In genomic region chr2:71499276-71500230, GRCm38 (mm10) we compare ENCODE assay signal across 12 mouse cellular contexts. TPM values are rescaled to one million over a fixed set of nuclear protein-coding genes. Genes with fewer than 3 reads are reported as not detected.
DNase-seq lines count a peak whose midpoint lies in the region; ATAC-seq and TF ChIP-seq lines count a peak whose summit lies in the region.
"Had no signal": no experiment of that assay in that cellular context is flagged by ENCODE, and none has a peak within 500 bp of the region (broad histone marks: within the 10 kb centered on the region; RNA-seq: fewer than 3 reads in every experiment).

No protein-coding gene starts in this region.

- no peaks in the 10 kb centered on the region for H3K9me3 ChIP-seq in embryonic facial prominence, embryonic 10.5 days
- H3K9me3 ChIP-seq in liver, embryonic 16.5 days (replicated peaks; ENCODE audit: control insufficient read depth, low read length) = no peaks in the 10 kb centered on the region
- H3K9me3 ChIP-seq: midbrain, embryonic 15.5 days; stomach, embryonic 15.5 days had no signal

- DNase-seq in gastrocnemius, adult 18-20 months (ENCODE audit: low spot score) = peak; percentile 10
- no peak for DNase-seq in gastrocnemius, adult 2 months
- DNase-seq in embryonic facial prominence, embryonic 10.5 days (ENCODE audit: low spot score) = peak; percentile 61
- DNase-seq in layer of hippocampus, adult 9-10 months (ENCODE audit: low spot score) = no peak
- DNase-seq in layer of hippocampus, postnatal 25 days (ENCODE audit: extremely low spot score in 1 of 2, low spot score in 1 of 2) = no peak
- DNase-seq in urinary bladder, postnatal 10 days (ENCODE audit: low spot score) = no peak
- DNase-seq: kidney, adult 18-20 months had no signal

- no peak overlapping the region for H3K27ac ChIP-seq in gastrocnemius, adult 2 months
- H3K27ac ChIP-seq in embryonic facial prominence, embryonic 10.5 days (replicated peaks) = peak overlapping the region; percentile 76
- peak overlapping the region; percentile 30; the same call in 1 of the 2 replicates for H3K27ac ChIP-seq in liver, embryonic 16.5 days (ENCODE audit: low read length)
- H3K27ac ChIP-seq: midbrain, embryonic 15.5 days; stomach, embryonic 15.5 days had no signal

- no peaks in the 10 kb centered on the region for H3K27me3 ChIP-seq in C2C12 (ENCODE audit: control insufficient read depth, insufficient read depth, insufficient read length)
- H3K27me3 ChIP-seq in embryonic facial prominence, embryonic 10.5 days (replicated peaks; ENCODE audit: low read depth, poor library complexity, severe bottlenecking) = no peaks in the 10 kb centered on the region
- H3K27me3 ChIP-seq in liver, embryonic 16.5 days (ENCODE audit: control insufficient read depth, insufficient read depth, low read depth, low read length) = no peaks in the 10 kb centered on the region
- H3K27me3 ChIP-seq: midbrain, embryonic 15.5 days; stomach, embryonic 15.5 days had no signal

- H3K36me3 ChIP-seq in C2C12 (ENCODE audit: control insufficient read depth, insufficient read depth) = no peaks in the 10 kb centered on the region
- no peaks in the 10 kb centered on the region for H3K36me3 ChIP-seq in embryonic facial prominence, embryonic 10.5 days (replicated peaks)
- no peaks in the 10 kb centered on the region for H3K36me3 ChIP-seq in liver, embryonic 16.5 days (ENCODE audit: control insufficient read depth, insufficient read depth)
- H3K36me3 ChIP-seq: midbrain, embryonic 15.5 days; stomach, embryonic 15.5 days had no signal

- peak; percentile 72 for ATAC-seq in liver, embryonic 16.5 days (ENCODE audit: low read depth)
- ATAC-seq: midbrain, embryonic 15.5 days had no signal

- H3K4me1 ChIP-seq in embryonic facial prominence, embryonic 10.5 days = peaks cover 57% of the 10 kb centered on the region
- H3K4me1 ChIP-seq in liver, embryonic 16.5 days (ENCODE audit: control insufficient read depth, low read depth, low read length) = no peaks in the 10 kb centered on the region; the same call in none of the 2 replicates
- H3K4me1 ChIP-seq: stomach, embryonic 15.5 days had no signal

- no peaks in the 10 kb centered on the region for H3K79me3 ChIP-seq in C2C12 (ENCODE audit: low read depth)

- no peak overlapping the region for H3ac ChIP-seq in C2C12 (ENCODE audit: control insufficient read depth, insufficient read length, low read depth)

- H3K4me3 ChIP-seq in gastrocnemius, adult 2 months = no peak overlapping the region
- no peak overlapping the region for H3K4me3 ChIP-seq in C2C12 (ENCODE audit: insufficient read depth, poor library complexity, severe bottlenecking)
- no peak overlapping the region for H3K4me3 ChIP-seq in embryonic facial prominence, embryonic 10.5 days
- H3K4me3 ChIP-seq in liver, embryonic 16.5 days (ENCODE audit: low read depth, low read length) = no peak overlapping the region
- H3K4me3 ChIP-seq: midbrain, embryonic 15.5 days; stomach, embryonic 15.5 days had no signal

- WGBS in embryonic facial prominence, embryonic 10.5 days = 47% methylated on average over 16 of the region's 16 CpGs
- WGBS in liver, embryonic 16.5 days (ENCODE audit: insufficient replicate concordance) = 63% methylated on average over 16 of the region's 16 CpGs

- 0 out of 2 replicates have a peak overlapping the region, but pooled peaks have one; percentile 19 for H3K4me2 ChIP-seq in liver, embryonic 16.5 days (ENCODE audit: low read depth, low read length)
- H3K4me2 ChIP-seq: midbrain, embryonic 15.5 days; stomach, embryonic 15.5 days had no signal

- no peaks in the 10 kb centered on the region for H3K79me2 ChIP-seq in C2C12 (ENCODE audit: control insufficient read depth, insufficient read depth)

- no peak overlapping the region for H3K9ac ChIP-seq in liver, embryonic 16.5 days (ENCODE audit: low read depth, low read length)
- H3K9ac ChIP-seq: midbrain, embryonic 15.5 days; stomach, embryonic 15.5 days had no signal

- intact Hi-C loops in gastrocnemius, adult 2 months (cut with DNase I) = no loop called here

- no peak for TF ChIP-seq CTCF in gastrocnemius, adult 2 months (IDR thresholded peaks at IDR 0.05)
- TF ChIP-seq CTCF in C2C12 (IDR thresholded peaks at IDR 0.05; ENCODE audit: control insufficient read depth, insufficient read depth, insufficient read length) = no peak

TF ChIP-seq in C2C12, 6 proteins besides CTCF, POLR2A, EP300 and RAD21:
- TF ChIP-seq CEBPB (IDR thresholded peaks at IDR 0.05; ENCODE audit: low read depth) (peak; percentile 28), MYOD1 (IDR thresholded peaks at IDR 0.05; ENCODE audit: control insufficient read depth, insufficient read length, low read depth) (no peak)
TF ChIP-seq in C2C12: peak in this region for 1.

RNA-seq across cellular contexts. Expression of gene Dlx1, which starts 28.4 kb away (rescaled TPM):
- not detected for total RNA-seq in gastrocnemius, adult 18-20 months (2021)
- under 1 TPM in 1 of 2 experiments, not detected in 1; 0.11 TPM for total RNA-seq in gastrocnemius, adult 2 months (2021)
- 4.9 TPM for polyA plus RNA-seq in C2C12 (2012; fragmentation: generic; extraction: Trizol)
- polyA plus RNA-seq in embryonic facial prominence, embryonic 10.5 days (2016; fragmentation: Nextera tagmentation; extraction: Ambion mirVana) = 46.1 and 69.6 TPM in 2 replicates
- polyA plus RNA-seq in liver, embryonic 16.5 days (2015; fragmentation: Nextera tagmentation; extraction: Ambion mirVana) = 0.06 TPM in 1 of 2 replicates, not detected in the other
- total RNA-seq in layer of hippocampus, postnatal 25 days (2021) = 10 to 100 TPM; 13.6 to 19.3 TPM
- polyA plus RNA-seq: heart, embryonic 14.5 days had no signal

RNA-seq across cellular contexts. Expression of gene Metap1d, which starts 46.5 kb away (rescaled TPM):
- 10 to 100 TPM; 25.2 to 30.6 TPM for total RNA-seq in gastrocnemius, adult 18-20 months (2021)
- 10 to 100 TPM; 29.0 to 32.8 TPM for total RNA-seq in gastrocnemius, adult 2 months (2021)
- polyA plus RNA-seq in C2C12 (2012; fragmentation: generic; extraction: Trizol) = 10.2 TPM
- polyA plus RNA-seq in embryonic facial prominence, embryonic 10.5 days (2016; fragmentation: Nextera tagmentation; extraction: Ambion mirVana) = 29.1 and 29.6 TPM in 2 replicates
- 22.8 and 24.9 TPM in 2 replicates for polyA plus RNA-seq in liver, embryonic 16.5 days (2015; fragmentation: Nextera tagmentation; extraction: Ambion mirVana)
- 10 to 100 TPM; 18.1 to 26.8 TPM for total RNA-seq in layer of hippocampus, postnatal 25 days (2021)

RNA-seq across cellular contexts. Expression of gene Dlx2, which starts 47.0 kb away (rescaled TPM):
- not detected for total RNA-seq in gastrocnemius, adult 18-20 months (2021)
- not detected for total RNA-seq in gastrocnemius, adult 2 months (2021)
- polyA plus RNA-seq in C2C12 (2012; fragmentation: generic; extraction: Trizol) = 16.0 TPM
- polyA plus RNA-seq in embryonic facial prominence, embryonic 10.5 days (2016; fragmentation: Nextera tagmentation; extraction: Ambion mirVana) = 33.3 and 38.4 TPM in 2 replicates
- 0.04 TPM in 1 of 2 replicates, not detected in the other for polyA plus RNA-seq in liver, embryonic 16.5 days (2015; fragmentation: Nextera tagmentation; extraction: Ambion mirVana)
- total RNA-seq in layer of hippocampus, postnatal 25 days (2021) = 1 to 10 TPM; 5.7 to 6.0 TPM

Comparison
In these comparisons a context has a peak if more than half of its experiments do, and no peak if none do; other contexts are left out.
1. DNase-seq: peak in gastrocnemius, adult 18-20 months (single experiment) and embryonic facial prominence, embryonic 10.5 days (single experiment); none in gastrocnemius, adult 2 months (single experiment), layer of hippocampus, adult 9-10 months (single experiment), layer of hippocampus, postnatal 25 days (0 of 2) and urinary bladder, postnatal 10 days (single experiment).
2. RNA of gene Dlx1, which starts 28.4 kb away (total RNA-seq): 13.6 to 19.3 TPM in layer of hippocampus, postnatal 25 days; 0.11 TPM in gastrocnemius, adult 2 months and not detected in gastrocnemius, adult 18-20 months; every median in the first group is over 10 times any median in the second.
3. RNA of gene Dlx2, which starts 47.0 kb away (total RNA-seq): 5.7 to 6.0 TPM in layer of hippocampus, postnatal 25 days; not detected in gastrocnemius, adult 18-20 months and not detected in gastrocnemius, adult 2 months; every median in the first group is over 4 times any median in the second.